Mouse (Mus musculus) forebrain, embryonic 12.5 days (tissue): Measurements from ENCODE around the gene Olfr66. TPM values are rescaled to one million over a fixed set of nuclear protein-coding genes. Genes with fewer than 3 reads are reported as not detected.

Experiments
- ATAC-seq: fragments of 200-750 bp; cut with Nextera tagmentation; 2 replicates; pipeline ENCODE4 v1.8.0; 2017; ENCODE audit warnings: moderate TSS enrichment; ENCODE audit not compliant: low FRiP score
- H3K27ac ChIP-seq: fragments of 300-500 bp; sonication (generic); 2 replicates; pipeline ENCODE4 v1.5.1; 2016; ENCODE audit warnings: mild to moderate bottlenecking
- H3K27me3 ChIP-seq: fragments of 300-500 bp; sonication (generic); 2 replicates; pipeline ENCODE4 v1.6.1; 2016; ENCODE audit warnings: mild to moderate bottlenecking
- H3K36me3 ChIP-seq: fragments of 300-500 bp; sonication (generic); replicated peaks from 2 replicates; pipeline ENCODE4 v1.6.1; 2016; ENCODE audit warnings: mild to moderate bottlenecking
- H3K4me1 ChIP-seq: fragments of 300-500 bp; sonication (generic); 2 replicates; pipeline ENCODE4 v1.6.1; 2016
- H3K4me2 ChIP-seq: fragments of 300-500 bp; sonication (generic); 2 replicates; pipeline ENCODE4 v1.6.1; 2016; ENCODE audit warnings: mild to moderate bottlenecking, moderate library complexity
- H3K4me3 ChIP-seq: fragments of 300-500 bp; sonication (generic); replicated peaks from 2 replicates; pipeline ENCODE4 v1.5.1; 2016; ENCODE audit warnings: mild to moderate bottlenecking
- H3K9ac ChIP-seq: fragments of 300-500 bp; sonication (generic); 2 replicates; pipeline ENCODE4 v1.6.1; 2016; ENCODE audit warnings: mild to moderate bottlenecking
- H3K9me3 ChIP-seq: fragments of 300-500 bp; sonication (generic); 2 replicates; pipeline ENCODE4 v1.6.1; 2016
- WGBS: fragments of 180-500 bp; shearing (Covaris S2); methylation state at CpG from one replicate; pipeline ENCODE4 v1.1.7; 2016; 5-methylcytosine and 5-hydroxymethylcytosine counted together
- polyA plus RNA-seq: library from polyadenylated mRNA; unstranded; fragments of >200 nt; fragmentation: Nextera tagmentation; extraction: Ambion mirVana; gene quantifications from 2 replicates; pipeline ENCODE4 v1.2.1, GENCODE M21; 2016

The Olfr66 gene
- not detected in 2 replicates for polyA plus RNA-seq

DNA sequence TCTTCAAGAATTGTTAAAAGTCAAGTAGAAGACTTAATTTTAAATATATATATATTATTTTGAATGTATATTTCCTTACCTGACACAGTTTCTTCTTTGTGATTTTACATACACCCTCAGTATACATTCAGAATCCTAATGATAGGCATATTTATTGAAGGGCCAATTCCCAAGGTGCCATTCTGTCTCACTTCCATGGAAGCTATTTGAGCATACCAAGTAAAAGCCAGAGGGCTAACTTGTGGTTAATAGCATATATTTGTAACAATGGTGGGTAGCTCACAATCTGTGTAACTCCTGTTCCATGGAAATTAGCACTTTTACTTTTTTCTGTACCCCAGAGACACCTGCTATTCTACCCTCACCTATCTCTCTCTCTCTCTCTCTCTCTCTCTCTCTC, at the start of gene Olfr66:
Gene Olfr66, minus strand, starts transcription at position 101 of the 400 bp plus-strand sequence.
- Histone ChIP-seq H3K27me3 (no peaks in the 10 kb centered on the region), H3K27ac (no peak within 1 kb of the TSS), H3K4me2 (no peak within 1 kb of the TSS), H3K4me3 (no peak within 1 kb of the TSS), H3K9ac (no peak within 1 kb of the TSS), H3K4me1 (no peaks in the 10 kb centered on the region), H3K9me3 (no peaks in the 10 kb centered on the region), H3K36me3 (no peaks in the 10 kb centered on the region)
- ATAC-seq, result no peak

DNA sequence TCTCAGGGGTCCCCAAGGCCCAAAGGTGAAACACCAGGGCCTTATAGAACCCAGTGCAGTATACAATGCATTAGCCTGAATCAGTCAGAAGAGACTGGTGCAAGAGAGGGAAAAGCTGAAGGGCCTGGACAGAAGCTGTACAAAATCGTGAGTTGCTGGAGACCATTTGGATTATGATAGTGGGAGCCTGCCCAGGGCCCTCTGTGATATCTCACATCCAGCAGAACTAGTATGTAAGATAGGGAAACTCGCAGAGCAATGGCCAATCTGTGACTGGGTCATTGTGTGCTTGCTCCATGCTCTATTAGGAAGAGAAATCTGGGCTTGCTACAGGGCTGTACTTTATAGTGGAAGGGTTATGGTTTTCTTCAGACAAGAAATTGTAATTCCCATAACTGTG, 48.2 kb upstream of the Olfr66 start, which contains the start of gene Olfr632:
Gene Olfr632, plus strand, starts transcription at position 84 of the 400 bp plus-strand sequence.
- WGBS, result 83% methylated on average over 2 of the region's 2 CpGs
- Histone ChIP-seq H3K36me3 (no peaks in the 10 kb centered on the region), H3K4me3 (no peak within 1 kb of the TSS), H3K9me3 (no peaks in the 10 kb centered on the region), H3K27me3 (no peaks in the 10 kb centered on the region), H3K9ac (no peak within 1 kb of the TSS), H3K4me1 (no peaks in the 10 kb centered on the region), H3K4me2 (no peak within 1 kb of the TSS), H3K27ac (no peak within 1 kb of the TSS)
- ATAC-seq, result no peak

DNA sequence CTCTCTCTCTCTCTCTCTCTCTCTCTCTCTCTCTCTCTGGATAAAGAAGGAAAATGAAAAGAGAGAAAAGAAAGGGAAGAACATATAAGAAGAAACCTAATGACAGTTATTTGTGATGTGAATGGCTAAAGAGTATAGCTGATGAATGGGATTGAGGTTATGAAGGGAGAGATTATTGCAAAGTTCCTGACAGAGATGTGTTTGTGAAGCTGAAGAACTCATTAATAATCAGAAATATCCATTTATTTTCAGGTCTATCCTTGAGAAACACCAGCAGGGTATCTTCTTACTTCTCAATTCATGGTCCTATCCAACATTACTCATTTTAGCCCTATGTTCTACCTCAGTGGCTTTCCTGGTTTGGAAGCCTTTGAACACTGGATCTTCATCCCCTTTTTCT, 42.5 kb upstream of the Olfr66 start, which contains the start of gene Olfr631:
Gene Olfr631, plus strand, starts transcription at position 301 of the 400 bp plus-strand sequence.
- Histone ChIP-seq H3K9ac (no peak within 1 kb of the TSS), H3K9me3 (no peaks in the 10 kb centered on the region), H3K4me1 (no peaks in the 10 kb centered on the region), H3K27ac (no peak within 1 kb of the TSS), H3K36me3 (no peaks in the 10 kb centered on the region), H3K27me3 (no peaks in the 10 kb centered on the region), H3K4me3 (no peak within 1 kb of the TSS), H3K4me2 (no peak within 1 kb of the TSS)
- ATAC-seq, result no peak

DNA sequence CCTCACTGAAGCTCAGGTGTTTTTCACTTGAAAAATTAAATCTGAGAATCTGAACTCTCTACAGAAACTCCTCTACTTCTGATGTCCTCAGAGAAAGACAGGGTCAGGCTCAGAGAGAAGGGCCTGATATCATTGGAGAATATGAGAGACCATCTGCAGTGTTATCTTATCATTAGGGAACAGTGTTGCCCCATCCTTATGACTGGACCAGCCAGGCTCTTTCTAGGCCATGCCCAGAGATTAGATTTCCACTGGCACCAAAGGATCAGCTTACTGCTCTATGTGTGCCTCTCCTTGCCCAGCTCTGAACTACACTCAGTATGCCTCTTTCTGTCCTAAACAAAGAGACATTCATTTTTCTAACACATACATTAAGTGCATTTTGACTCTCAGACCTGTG, 29.3 kb upstream of the Olfr66 start:
- Histone ChIP-seq H3K4me3 (no peak overlapping the region), H3K27ac (no peak overlapping the region), H3K4me2 (no peak overlapping the region), H3K9me3 (no peaks in the 10 kb centered on the region), H3K27me3 (no peaks in the 10 kb centered on the region), H3K36me3 (no peaks in the 10 kb centered on the region), H3K9ac (no peak overlapping the region), H3K4me1 (no peaks in the 10 kb centered on the region)
- no peak for ATAC-seq

GRCm38 (mm10) chr7:103912969-103913511, 27.0 kb upstream of the Olfr66 start:
- Histone ChIP-seq H3K4me2 (no peak overlapping the region), H3K9me3 (no peaks in the 10 kb centered on the region), H3K9ac (no peak overlapping the region), H3K4me3 (no peak overlapping the region), H3K27me3 (no peaks in the 10 kb centered on the region), H3K4me1 (no peaks in the 10 kb centered on the region), H3K27ac (no peak overlapping the region), H3K36me3 (no peaks in the 10 kb centered on the region)
- 45% methylated on average over 8 of the region's 8 CpGs for WGBS
- ATAC-seq, result no peak

GRCm38 (mm10) chr7:103910047-103910446, 24.0 kb upstream of the Olfr66 start:
- no peaks in the 10 kb centered on the region for H3K27me3 ChIP-seq
- H3K4me3 ChIP-seq, result no peak overlapping the region
- no peak overlapping the region for H3K9ac ChIP-seq
- H3K27ac ChIP-seq, result no peak overlapping the region
- no peaks in the 10 kb centered on the region for H3K4me1 ChIP-seq
- no peaks in the 10 kb centered on the region for H3K36me3 ChIP-seq
- ATAC-seq, result no peak
- WGBS, result 70% methylated on average over 3 of the region's 3 CpGs
- H3K9me3 ChIP-seq, result no peaks in the 10 kb centered on the region
- H3K4me2 ChIP-seq, result no peak overlapping the region

DNA sequence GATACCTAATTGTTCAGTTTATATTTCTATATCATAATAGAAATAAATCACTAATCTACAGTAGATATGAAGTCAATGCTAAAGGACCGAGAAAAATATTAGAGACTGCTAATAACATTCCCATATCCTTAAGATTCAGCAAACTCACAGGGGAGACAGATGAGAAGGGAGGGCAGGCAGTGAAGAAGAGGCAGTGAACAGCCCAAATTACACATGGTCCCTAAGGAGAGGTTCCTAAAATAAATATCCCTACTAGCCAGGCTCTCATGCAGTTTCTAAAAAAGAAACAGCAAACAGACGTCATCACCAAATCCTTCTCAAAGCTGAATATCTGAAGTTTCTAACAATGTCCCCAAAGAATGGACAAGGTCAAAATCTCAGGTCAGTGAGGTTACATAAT, 17.1 kb upstream of the Olfr66 start, which contains the start of gene Olfr65:
Gene Olfr65, plus strand, starts transcription at position 301 of the 400 bp plus-strand sequence.
- H3K27me3 ChIP-seq, result no peaks in the 10 kb centered on the region
- no peaks in the 10 kb centered on the region for H3K4me1 ChIP-seq
- no peaks in the 10 kb centered on the region for H3K36me3 ChIP-seq
- H3K4me3 ChIP-seq, result no peak within 1 kb of the TSS
- H3K9me3 ChIP-seq, result no peaks in the 10 kb centered on the region
- H3K4me2 ChIP-seq, result no peak within 1 kb of the TSS
- H3K27ac ChIP-seq, result no peak within 1 kb of the TSS
- no peak within 1 kb of the TSS for H3K9ac ChIP-seq
- WGBS, result 90% methylated on average over 2 of the region's 2 CpGs
- ATAC-seq, result no peak

DNA sequence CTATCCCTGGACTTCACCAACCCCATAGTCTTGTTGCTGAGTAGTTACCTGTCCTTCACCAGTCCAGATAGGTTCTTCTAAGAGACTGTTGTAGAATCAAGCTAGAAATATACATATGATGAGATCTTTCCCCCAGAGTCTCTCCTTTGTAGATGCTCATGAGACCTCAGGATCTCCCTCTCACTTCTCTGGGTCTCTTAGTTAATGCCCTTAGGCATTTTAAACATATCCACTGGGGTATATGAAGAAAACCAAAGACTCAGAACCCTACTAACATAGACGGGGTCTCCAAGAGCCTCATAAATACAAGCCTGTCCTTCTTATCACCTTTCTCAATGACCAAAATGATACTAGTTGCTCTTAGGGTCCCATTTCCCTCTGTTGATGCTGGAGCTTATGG, 8.3 kb upstream of the Olfr66 start, which contains the start of gene Olfr64:
Gene Olfr64, minus strand, starts transcription at position 101 of the 400 bp plus-strand sequence.
- Histone ChIP-seq H3K9ac (no peak within 1 kb of the TSS), H3K36me3 (no peaks in the 10 kb centered on the region), H3K4me2 (no peak within 1 kb of the TSS), H3K27ac (no peak within 1 kb of the TSS), H3K27me3 (no peaks in the 10 kb centered on the region), H3K9me3 (no peaks in the 10 kb centered on the region), H3K4me3 (no peak within 1 kb of the TSS), H3K4me1 (no peaks in the 10 kb centered on the region)
- 78% methylated on average over 1 of the region's 1 CpGs for WGBS
- no peak for ATAC-seq

GRCm38 (mm10) chr7:103877093-103877492, 9.0 kb downstream of the Olfr66 start:
- no peak for ATAC-seq
- no peaks in the 10 kb centered on the region for H3K9me3 ChIP-seq
- H3K9ac ChIP-seq, result no peak overlapping the region
- H3K27ac ChIP-seq, result no peak overlapping the region
- no peak overlapping the region for H3K4me2 ChIP-seq
- H3K27me3 ChIP-seq, result no peaks in the 10 kb centered on the region
- no peaks in the 10 kb centered on the region for H3K4me1 ChIP-seq
- 85% methylated on average over 2 of the region's 2 CpGs for WGBS
- no peak overlapping the region for H3K4me3 ChIP-seq
- no peaks in the 10 kb centered on the region for H3K36me3 ChIP-seq

DNA sequence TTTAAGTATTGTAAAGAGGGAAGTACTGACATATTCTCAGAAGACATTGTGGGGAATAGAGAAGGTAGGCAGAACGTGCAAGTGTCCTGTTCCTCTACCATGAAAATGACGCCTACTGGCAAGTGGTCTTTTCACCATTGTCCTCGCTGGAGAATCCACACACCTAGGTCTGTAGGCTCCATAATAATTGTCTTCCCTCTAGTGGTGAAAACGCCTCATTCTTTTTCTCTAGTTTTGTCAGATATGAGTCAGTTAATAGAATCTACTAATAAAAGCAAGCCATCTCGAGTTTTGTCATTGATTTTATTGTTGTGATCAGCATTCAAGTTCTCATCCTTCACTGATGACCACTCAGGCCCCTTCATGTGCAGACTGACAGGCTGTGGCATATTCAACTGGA, 11.6 kb downstream of the Olfr66 start:
- H3K36me3 ChIP-seq, result no peaks in the 10 kb centered on the region
- H3K4me1 ChIP-seq, result no peaks in the 10 kb centered on the region
- no peaks in the 10 kb centered on the region for H3K9me3 ChIP-seq
- no peak overlapping the region for H3K4me3 ChIP-seq
- no peak overlapping the region for H3K4me2 ChIP-seq
- no peaks in the 10 kb centered on the region for H3K27me3 ChIP-seq
- WGBS, result 62% methylated on average over 5 of the region's 5 CpGs
- H3K9ac ChIP-seq, result no peak overlapping the region
- H3K27ac ChIP-seq, result no peak overlapping the region
- ATAC-seq, result no peak

- no peak overlapping the region for H3K27ac ChIP-seq
- H3K27me3 ChIP-seq, result no peaks in the 10 kb centered on the region
- H3K9ac ChIP-seq, result no peak overlapping the region
- 10% methylated on average over 1 of the region's 1 CpGs for WGBS
- no peaks in the 10 kb centered on the region for H3K9me3 ChIP-seq
- no peak overlapping the region for H3K4me2 ChIP-seq
- H3K4me3 ChIP-seq, result no peak overlapping the region
- no peaks in the 10 kb centered on the region for H3K36me3 ChIP-seq
- H3K4me1 ChIP-seq, result no peaks in the 10 kb centered on the region
- ATAC-seq, result no peak; the same call in 1 of the 2 replicates
These were observed 13.0 kb downstream of the Olfr66 start for GRCm38 (mm10) chr7:103873064-103873463.

- no peaks in the 10 kb centered on the region for H3K4me1 ChIP-seq
These were observed 15.4 kb downstream of the Olfr66 start for GRCm38 (mm10) chr7:103870667-103871066.

GRCm38 (mm10) chr7:103865716-103866115, 20.3 kb downstream of the Olfr66 start:
- Histone ChIP-seq H3K9me3 (no peaks in the 10 kb centered on the region), H3K4me2 (no peak overlapping the region), H3K27ac (no peak overlapping the region), H3K4me1 (no peaks in the 10 kb centered on the region), H3K4me3 (no peak overlapping the region), H3K9ac (no peak overlapping the region), H3K27me3 (no peaks in the 10 kb centered on the region), H3K36me3 (no peaks in the 10 kb centered on the region)
- ATAC-seq, result no peak

More at GRCm38 (mm10) chr7:103870667-103871066, 15.4 kb downstream of the Olfr66 start:
- H3K27ac ChIP-seq, result no peak overlapping the region
- H3K36me3 ChIP-seq, result no peaks in the 10 kb centered on the region
- no peaks in the 10 kb centered on the region for H3K27me3 ChIP-seq
- no peak overlapping the region for H3K9ac ChIP-seq
- H3K4me2 ChIP-seq, result no peak overlapping the region
- no peaks in the 10 kb centered on the region for H3K9me3 ChIP-seq
- no peak overlapping the region for H3K4me3 ChIP-seq
- ATAC-seq, result no peak
